Mouse (Mus musculus): ENCODE measurements around the gene Ets1. TPM values are rescaled to one million over a fixed set of nuclear protein-coding genes. Genes with fewer than 3 reads are reported as not detected.

Ets1 gene
- polyA plus RNA-seq, 1 experiment = 34.5 TPM

- Histone ChIP-seq H3K27ac (ENCODE audit: control insufficient read depth, insufficient read depth, low read depth, low read length, poor library complexity) (peak overlapping the region; percentile 39; the same call in 1 of the 2 replicates), H3K4me1 (ENCODE audit: control insufficient read depth, insufficient read depth, low read length) (peaks cover 11% of the 10 kb centered on the region)
- 21% methylated on average over 17 of the region's 17 CpGs for WGBS
Measured at GRCm38 (mm10) chr9:32709764-32710734, 74.0 kb downstream of the Ets1 start.

DNA sequence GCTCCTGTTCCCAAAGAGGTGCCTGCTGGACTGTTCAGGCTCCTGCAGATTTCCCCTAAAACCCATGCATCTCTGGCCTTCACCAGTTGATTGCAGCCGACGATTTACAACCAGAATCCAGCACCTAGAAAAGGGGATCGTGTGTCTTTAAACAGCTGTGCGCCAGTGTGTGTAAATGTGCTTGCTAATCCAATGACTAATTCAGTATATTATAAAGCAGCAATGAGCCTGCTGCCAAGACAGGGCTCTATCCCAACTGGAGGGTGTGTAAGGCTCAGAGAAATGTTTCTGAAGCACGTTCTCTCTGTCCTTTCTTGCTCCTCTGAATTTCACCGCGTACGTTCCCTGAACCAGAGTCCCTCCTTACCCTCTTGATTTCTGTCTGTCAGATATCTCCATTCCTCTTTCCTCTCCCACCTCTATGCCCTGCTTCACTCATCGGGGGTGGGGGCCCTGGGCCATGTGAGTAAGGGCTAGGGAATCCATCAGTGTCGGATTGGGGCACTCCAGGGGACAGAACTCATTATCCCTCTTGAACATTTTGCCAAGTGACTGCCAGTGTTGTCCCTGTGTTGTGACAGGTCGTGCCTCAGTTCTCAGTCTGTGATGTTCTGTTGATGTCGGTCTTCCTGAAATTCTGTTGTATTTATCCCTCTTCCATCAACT lies 75.1 kb downstream of the Ets1 start:
- H3K4me1 ChIP-seq (ENCODE audit: control insufficient read depth, insufficient read depth, low read length) = peaks cover 7% of the 10 kb centered on the region
- H3K4me3 ChIP-seq (replicated peaks; ENCODE audit: control insufficient read depth, low read depth, low read length) = no peak overlapping the region
- no peak for TF ChIP-seq CTCF (IDR thresholded peaks at IDR 0.05; ENCODE audit: control insufficient read depth, insufficient read depth, low read length)
- no peak for TF ChIP-seq POLR2A (IDR thresholded peaks at IDR 0.05; ENCODE audit: borderline replicate concordance, control insufficient read depth, low read depth, low read length)
- WGBS = 80% methylated on average over 12 of the region's 12 CpGs
- peak overlapping the region; percentile 30; the same call in 1 of the 2 replicates for H3K27ac ChIP-seq (ENCODE audit: control insufficient read depth, insufficient read depth, low read depth, low read length, poor library complexity)

More at GRCm38 (mm10) chr9:32709764-32710734, 74.0 kb downstream of the Ets1 start:
- no peak overlapping the region for H3K4me3 ChIP-seq (replicated peaks; ENCODE audit: control insufficient read depth, low read depth, low read length)
- TF ChIP-seq POLR2A (IDR thresholded peaks at IDR 0.05; ENCODE audit: borderline replicate concordance, control insufficient read depth, low read depth, low read length) (no peak), CTCF (IDR thresholded peaks at IDR 0.05; ENCODE audit: control insufficient read depth, insufficient read depth, low read length) (no peak)

GRCm38 (mm10) chr9:32711768-32712167 lies 75.7 kb downstream of the Ets1 start:
- 49% methylated on average over 4 of the region's 4 CpGs for WGBS
- Histone ChIP-seq H3K4me3 (replicated peaks; ENCODE audit: control insufficient read depth, low read depth, low read length) (no peak overlapping the region), H3K27ac (ENCODE audit: control insufficient read depth, insufficient read depth, low read depth, low read length, poor library complexity) (peak overlapping the region; percentile 40; the same call in 1 of the 2 replicates), H3K4me1 (ENCODE audit: control insufficient read depth, insufficient read depth, low read length) (peaks cover 6% of the 10 kb centered on the region)
- TF ChIP-seq POLR2A (IDR thresholded peaks at IDR 0.05; ENCODE audit: borderline replicate concordance, control insufficient read depth, low read depth, low read length) (no peak), CTCF (IDR thresholded peaks at IDR 0.05; ENCODE audit: control insufficient read depth, insufficient read depth, low read length) (no peak)

- TF ChIP-seq POLR2A (IDR thresholded peaks at IDR 0.05; ENCODE audit: borderline replicate concordance, control insufficient read depth, low read depth, low read length) (no peak), CTCF (IDR thresholded peaks at IDR 0.05; ENCODE audit: control insufficient read depth, insufficient read depth, low read length) (peak; percentile 24; the same call in 1 of the 2 replicates)
- H3K27ac ChIP-seq (ENCODE audit: control insufficient read depth, insufficient read depth, low read depth, low read length, poor library complexity) = peak overlapping the region; percentile 15
- WGBS = 55% methylated on average over 7 of the region's 7 CpGs
- no peak overlapping the region for H3K4me3 ChIP-seq (replicated peaks; ENCODE audit: control insufficient read depth, low read depth, low read length)
- peaks cover 6% of the 10 kb centered on the region for H3K4me1 ChIP-seq (ENCODE audit: control insufficient read depth, insufficient read depth, low read length)
Measured at GRCm38 (mm10) chr9:32712383-32712910, 76.4 kb downstream of the Ets1 start.

- Histone ChIP-seq H3K4me3 (replicated peaks; ENCODE audit: control insufficient read depth, low read depth, low read length) (no peak overlapping the region), H3K4me1 (ENCODE audit: control insufficient read depth, insufficient read depth, low read length) (peaks cover 8% of the 10 kb centered on the region), H3K27ac (ENCODE audit: control insufficient read depth, insufficient read depth, low read depth, low read length, poor library complexity) (no peak overlapping the region; the same call in 1 of the 2 replicates)
- 87% methylated on average over 1 of the region's 1 CpGs for WGBS
- TF ChIP-seq CTCF (IDR thresholded peaks at IDR 0.05; ENCODE audit: control insufficient read depth, insufficient read depth, low read length) (no peak), POLR2A (IDR thresholded peaks at IDR 0.05; ENCODE audit: borderline replicate concordance, control insufficient read depth, low read depth, low read length) (no peak)
Measured at GRCm38 (mm10) chr9:32713106-32713505, 77.1 kb downstream of the Ets1 start.

DNA sequence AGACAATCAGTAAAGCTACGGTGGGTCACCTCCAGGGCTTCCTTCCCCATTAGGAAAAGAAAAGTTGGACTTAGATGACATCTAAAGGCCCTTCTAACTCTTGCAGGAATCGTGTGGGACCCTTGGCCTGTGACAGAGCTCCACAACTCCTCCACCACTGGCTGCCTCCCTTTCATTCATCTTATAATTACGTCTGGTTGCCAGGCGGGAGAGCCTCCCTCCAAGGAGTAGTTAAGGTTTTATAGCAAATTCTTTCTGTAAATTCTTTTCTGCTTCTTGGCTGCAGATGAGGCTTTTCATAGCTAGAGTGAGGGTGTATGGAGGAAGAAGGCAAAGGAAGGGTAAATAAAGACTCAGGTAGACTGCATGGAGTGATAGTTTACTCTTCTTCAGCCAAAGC lies 77.8 kb downstream of the Ets1 start:
- TF ChIP-seq CTCF (IDR thresholded peaks at IDR 0.05; ENCODE audit: control insufficient read depth, insufficient read depth, low read length) (no peak), POLR2A (IDR thresholded peaks at IDR 0.05; ENCODE audit: borderline replicate concordance, control insufficient read depth, low read depth, low read length) (no peak)
- Histone ChIP-seq H3K27ac (ENCODE audit: control insufficient read depth, insufficient read depth, low read depth, low read length, poor library complexity) (no peak overlapping the region), H3K4me3 (replicated peaks; ENCODE audit: control insufficient read depth, low read depth, low read length) (no peak overlapping the region), H3K4me1 (ENCODE audit: control insufficient read depth, insufficient read depth, low read length) (peaks cover 10% of the 10 kb centered on the region)
- WGBS = 73% methylated on average over 4 of the region's 4 CpGs

DNA sequence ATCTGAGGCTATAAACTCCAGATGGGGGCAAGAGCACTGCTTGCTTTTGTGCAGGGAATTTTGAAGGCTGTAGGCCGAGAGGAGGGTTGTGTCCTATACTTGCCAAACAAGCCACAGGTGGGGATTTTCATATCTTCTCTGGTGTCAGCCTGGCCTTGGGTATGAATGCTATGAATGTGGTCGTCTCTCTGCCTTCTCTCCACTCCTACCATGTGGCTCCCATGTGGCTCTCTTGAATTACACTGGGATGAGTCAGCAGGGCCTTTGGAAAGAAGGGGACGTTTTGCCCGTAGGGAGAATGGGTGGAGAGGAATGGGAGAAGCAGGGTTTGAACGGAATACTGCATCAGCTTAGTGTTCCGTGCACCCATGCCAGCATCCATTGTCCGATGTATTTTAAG lies 78.5 kb downstream of the Ets1 start:
- TF ChIP-seq POLR2A (IDR thresholded peaks at IDR 0.05; ENCODE audit: borderline replicate concordance, control insufficient read depth, low read depth, low read length) (no peak), CTCF (IDR thresholded peaks at IDR 0.05; ENCODE audit: control insufficient read depth, insufficient read depth, low read length) (no peak)
- H3K4me1 ChIP-seq (ENCODE audit: control insufficient read depth, insufficient read depth, low read length) = peaks cover 11% of the 10 kb centered on the region
- no peak overlapping the region for H3K4me3 ChIP-seq (replicated peaks; ENCODE audit: control insufficient read depth, low read depth, low read length)
- no peak overlapping the region for H3K27ac ChIP-seq (ENCODE audit: control insufficient read depth, insufficient read depth, low read depth, low read length, poor library complexity)
- WGBS = 73% methylated on average over 7 of the region's 7 CpGs

All from bone marrow, adult 2 months (tissue).